Comparison of ENCODE assay signal across 10 mouse cellular contexts in the genomic region with DNA sequence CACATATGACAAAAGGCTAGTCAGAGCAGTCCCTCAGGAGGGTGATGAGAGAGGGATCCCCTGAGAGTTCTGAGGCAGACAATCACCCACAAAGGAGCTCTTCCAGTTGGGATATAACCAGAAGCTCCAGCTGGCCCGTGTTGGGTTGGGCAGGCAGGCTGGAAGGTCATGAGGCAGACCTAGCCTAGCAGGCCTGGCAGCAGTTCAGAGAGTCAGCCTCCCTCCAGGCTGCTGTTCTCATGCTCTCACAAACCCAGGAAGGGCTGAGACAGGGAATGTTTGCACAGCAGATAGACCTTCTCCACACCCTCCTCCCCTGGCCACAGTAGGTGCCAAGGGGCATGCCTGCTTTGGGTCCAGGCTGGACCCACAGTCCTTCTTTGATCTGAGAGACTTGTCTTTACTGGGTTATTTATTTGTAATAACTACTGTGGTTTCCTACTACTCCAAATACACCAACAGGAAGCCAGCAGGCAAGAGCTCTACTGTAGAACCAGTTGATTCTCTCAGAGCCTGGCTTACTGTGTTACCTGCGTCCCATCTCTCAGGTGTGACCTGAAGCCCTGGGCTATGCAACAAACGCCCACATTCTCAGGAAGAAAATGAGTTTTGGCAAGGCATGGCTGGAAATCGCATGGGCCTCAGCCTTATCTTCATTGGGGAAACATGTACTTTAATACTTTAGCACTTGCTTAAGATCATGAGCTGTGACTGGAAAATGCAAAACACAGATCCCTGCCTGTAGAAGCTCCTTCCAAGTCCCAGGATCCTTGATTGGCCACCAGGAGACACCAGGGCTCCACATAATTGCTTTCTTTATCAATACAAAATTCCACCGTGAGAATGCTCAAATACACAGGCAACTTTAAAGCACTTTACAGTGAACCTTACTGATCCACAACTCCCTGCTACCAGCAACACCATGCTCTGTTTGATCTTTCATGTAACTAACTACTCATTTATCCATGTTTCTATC.
DNase-seq lines count a peak whose midpoint lies in the region; ATAC-seq lines count a peak whose summit lies in the region.
"Had no signal": no experiment of that assay in that cellular context is flagged by ENCODE, and none has a peak within 500 bp of the region (broad histone marks: within the 10 kb centered on the region; RNA-seq: fewer than 3 reads in every experiment).

No protein-coding gene starts in this region.

- no peak overlapping the region for H3K4me2 ChIP-seq in neural tube, embryonic 15.5 days
- H3K4me2 ChIP-seq: embryonic facial prominence, embryonic 15.5 days had no signal

- no peaks in the 10 kb centered on the region for H3K9me3 ChIP-seq in neural tube, embryonic 15.5 days (replicated peaks)
- H3K9me3 ChIP-seq: embryonic facial prominence, embryonic 15.5 days had no signal

- no peak for ATAC-seq in frontal cortex, adult (ENCODE audit: low TSS enrichment)
- no peak for ATAC-seq in erythroblast, adult 5-6 weeks (replicated peaks; ENCODE audit: low FRiP score, poor library complexity, severe bottlenecking)
- ATAC-seq in neural tube, embryonic 15.5 days (ENCODE audit: low FRiP score): no peak

- no peaks in the 10 kb centered on the region for H3K36me3 ChIP-seq in neural tube, embryonic 15.5 days
- H3K36me3 ChIP-seq: embryonic facial prominence, embryonic 15.5 days had no signal

- peak; percentile 35 to 71 for DNase-seq in adrenal gland, adult (ENCODE audit: inconsistent age in 2 of 2, low spot score in 1 of 2)
- peak; percentile 70 for DNase-seq in cerebellum, adult 9-11 months
- peak; percentile 69 for DNase-seq in heart, postnatal 4 days
- DNase-seq in lung, postnatal 10 days: peak; percentile 82
- no peak for DNase-seq in left cerebral cortex, adult 11 months (ENCODE audit: low spot score)

- WGBS in neural tube, embryonic 15.5 days: 77% methylated on average over 5 of the region's 5 CpGs

- H3K27ac ChIP-seq in neural tube, embryonic 15.5 days (replicated peaks): no peak overlapping the region
- H3K27ac ChIP-seq: embryonic facial prominence, embryonic 15.5 days; macrophage had no signal

- no peak overlapping the region for H3K9ac ChIP-seq in neural tube, embryonic 15.5 days (replicated peaks)
- H3K9ac ChIP-seq: embryonic facial prominence, embryonic 15.5 days had no signal

- peaks cover 8% of the 10 kb centered on the region; the same call in 1 of the 2 replicates for H3K4me1 ChIP-seq in neural tube, embryonic 15.5 days
- H3K4me1 ChIP-seq: embryonic facial prominence, embryonic 15.5 days had no signal

- H3K27me3 ChIP-seq in neural tube, embryonic 15.5 days (replicated peaks): no peaks in the 10 kb centered on the region
- H3K27me3 ChIP-seq: embryonic facial prominence, embryonic 15.5 days had no signal

- H3K4me3 ChIP-seq in neural tube, embryonic 15.5 days (replicated peaks): no peak overlapping the region
- H3K4me3 ChIP-seq: embryonic facial prominence, embryonic 15.5 days had no signal
